Mouse (Mus musculus): ENCODE measurements around the gene Gm21586.
"Not testable (repeated sequence)": the region's sequence is repeated elsewhere in the genome, so short reads cannot be mapped to it uniquely, and the experiment has no call there.

Gm21586 gene

DNA sequence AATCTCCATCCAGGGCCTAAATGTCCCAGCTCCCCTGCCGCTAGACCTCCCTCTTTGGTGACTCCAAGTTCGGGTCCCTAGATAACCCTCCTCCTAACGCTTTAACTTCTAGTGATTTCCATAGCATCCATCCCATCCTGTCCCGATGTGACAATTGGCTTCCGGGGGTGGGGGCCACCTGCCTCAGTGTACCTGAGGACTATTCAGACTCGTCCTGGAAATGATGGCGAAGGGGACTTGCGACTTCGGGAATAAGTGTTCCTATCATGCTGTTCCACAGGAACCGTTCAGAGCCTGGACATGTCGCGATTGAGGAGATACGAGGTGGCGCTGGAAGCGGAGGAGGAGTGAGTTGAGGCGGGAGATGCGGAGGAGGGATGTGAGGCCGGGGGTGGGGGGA is at the start of gene Gm21586:
TSS of gene Gm21586 (plus strand) at position 301 of the 400 bp plus-strand sequence.
- DNase-seq (ENCODE audit: low read depth in 2 of 2, low spot score in 2 of 2), result not testable (repeated sequence)

DNA sequence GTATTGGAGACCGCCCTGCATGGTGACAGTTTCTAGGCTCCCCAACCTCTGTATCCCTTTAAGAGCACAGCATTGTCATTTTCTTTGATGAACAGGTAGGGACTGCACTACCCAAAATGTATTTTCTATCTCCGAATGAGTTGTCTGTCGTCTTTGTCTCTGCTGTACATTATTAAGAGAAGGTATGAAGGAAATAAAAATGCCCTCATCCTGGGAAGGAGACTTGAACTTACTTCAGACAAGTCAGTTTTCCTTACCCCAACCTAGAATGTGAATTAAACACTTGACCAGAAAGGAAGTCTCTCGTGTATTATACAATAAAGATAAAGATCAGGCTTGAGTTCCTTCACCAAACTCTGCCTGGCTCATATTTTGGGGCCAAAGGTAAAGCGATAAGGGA is 27.3 kb downstream of the Gm21586 start, which contains the start of gene Gm2163:
TSS of gene Gm2163 (plus strand) at position 301 of the 400 bp plus-strand sequence.
- not testable (repeated sequence) for DNase-seq (ENCODE audit: low read depth in 2 of 2, low spot score in 2 of 2)
